Mouse (Mus musculus) heart, adult 9 months (tissue): ENCODE data around the gene Hectd4.

Experiments
- DNase-seq, 2 experiments: peaks; one replicate each; pipeline ENCODE4 v3.0.0; 2022; ENCODE audit warnings: low spot score in 2 of 2

Gene Hectd4

DNA sequence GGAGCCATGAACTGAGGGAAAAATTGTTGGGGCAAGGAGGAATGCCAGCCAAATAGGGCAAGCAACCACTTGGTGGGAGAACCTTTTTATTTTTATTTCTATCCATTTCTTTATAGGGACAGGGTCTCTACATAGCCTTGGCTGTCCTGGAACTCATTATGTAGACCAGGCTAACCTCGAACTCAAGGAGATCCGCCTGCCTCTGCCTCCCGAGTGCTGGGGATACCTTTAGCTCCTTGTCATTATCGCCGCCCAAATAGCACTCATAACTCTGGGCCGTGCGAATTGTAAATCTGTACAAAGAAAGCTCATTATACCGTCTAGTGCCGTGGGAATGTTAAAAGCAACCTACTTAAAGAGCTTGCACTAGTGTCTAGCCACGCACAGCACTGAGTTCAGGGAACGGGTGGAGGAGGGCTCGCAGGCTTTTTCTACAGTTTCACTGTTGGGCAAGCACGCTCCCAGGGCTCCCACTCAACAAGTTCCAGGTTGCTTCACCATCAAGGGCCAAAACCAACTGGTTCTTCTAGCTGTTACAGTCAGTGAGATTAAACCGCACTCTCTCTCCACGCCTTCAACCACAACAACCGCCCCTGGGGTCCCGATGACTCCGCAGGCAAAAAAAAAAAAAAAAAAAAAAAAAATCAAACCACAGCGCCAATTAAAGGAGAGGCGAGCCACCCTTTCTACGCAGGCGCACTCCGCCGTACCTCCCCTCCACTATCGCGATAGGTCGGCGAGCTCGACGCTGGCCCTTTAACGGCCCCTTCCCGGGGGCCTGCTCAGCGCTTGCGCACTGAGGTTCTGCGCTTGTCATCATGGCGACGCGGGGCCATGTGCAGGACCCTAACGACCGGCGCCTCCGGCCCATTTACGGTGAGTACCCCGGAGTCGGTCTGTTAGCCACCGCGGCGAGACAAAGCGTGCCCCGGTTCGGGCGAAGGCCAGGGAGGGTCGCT, 177.4 kb downstream of the Hectd4 start, which contains the start of gene Naa25:
Naa25 (plus strand) TSS at position 750 of the 959 bp plus-strand sequence.
- DNase-seq = peak; percentile 94

DNA sequence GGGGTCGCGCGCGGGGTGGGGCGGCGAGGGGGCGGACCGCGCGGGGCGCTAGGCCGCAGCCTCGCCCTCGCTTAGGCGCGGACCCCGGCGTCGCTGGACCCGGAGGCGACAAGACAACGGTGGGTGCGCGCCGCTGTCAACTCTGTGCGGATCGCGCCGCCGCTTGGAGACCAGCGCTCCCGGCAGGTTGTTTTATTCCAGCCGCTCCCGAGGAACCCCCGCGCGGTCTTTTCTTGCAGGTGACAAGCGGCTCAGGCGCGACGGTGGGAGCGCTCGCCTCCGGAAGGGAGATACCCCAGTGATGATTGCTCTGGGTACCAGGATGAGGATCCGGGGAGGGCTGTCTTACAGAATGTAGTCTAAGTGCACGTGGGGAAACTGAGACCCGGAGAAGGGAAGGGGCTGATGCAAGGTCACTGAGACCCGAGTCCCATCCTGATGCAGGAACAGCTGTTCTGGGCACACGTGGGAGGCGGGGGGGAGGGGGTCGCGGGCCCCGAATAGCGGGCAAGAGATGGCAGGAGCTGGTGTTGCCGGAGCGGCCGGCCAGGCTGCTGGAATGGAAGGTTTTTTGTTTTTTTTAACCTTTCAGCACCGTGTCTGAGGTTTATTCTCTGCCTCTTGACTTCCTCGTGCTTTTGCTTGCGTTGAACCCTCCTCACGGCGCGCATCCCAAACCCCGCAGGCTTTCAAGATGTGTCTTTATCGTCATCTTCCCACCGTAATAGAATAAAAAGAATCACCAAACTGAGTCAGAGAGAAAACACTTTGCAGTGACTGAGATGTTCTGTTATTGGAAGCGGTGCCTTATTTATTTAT, 178.3 kb downstream of the Hectd4 start:
- DNase-seq = no peak

DNA sequence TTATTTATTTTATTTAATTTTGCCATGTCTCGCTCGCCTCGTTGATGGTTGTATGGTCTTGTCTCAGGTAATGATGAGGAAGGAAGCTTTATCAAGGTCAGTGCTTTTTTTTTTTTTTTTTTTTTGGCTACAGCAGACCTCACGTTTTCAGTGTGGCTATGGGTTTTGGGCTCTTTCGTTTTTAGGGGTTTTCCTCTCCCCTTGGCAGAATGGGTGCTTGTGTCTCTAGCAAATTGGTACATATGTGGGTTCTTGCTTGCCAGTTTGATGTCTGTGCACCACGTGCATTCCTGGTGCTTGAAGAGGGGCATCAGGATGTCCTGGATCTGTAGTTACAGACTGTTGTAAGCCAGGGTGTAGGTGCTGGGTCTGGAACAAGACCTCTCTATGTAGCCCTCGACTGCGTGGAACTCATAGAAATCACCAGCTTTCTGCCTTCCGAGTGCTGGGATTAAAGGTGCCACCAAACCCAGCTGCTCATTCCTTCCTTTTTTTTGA, 179.0 kb downstream of the Hectd4 start:
- no peak for DNase-seq

DNA sequence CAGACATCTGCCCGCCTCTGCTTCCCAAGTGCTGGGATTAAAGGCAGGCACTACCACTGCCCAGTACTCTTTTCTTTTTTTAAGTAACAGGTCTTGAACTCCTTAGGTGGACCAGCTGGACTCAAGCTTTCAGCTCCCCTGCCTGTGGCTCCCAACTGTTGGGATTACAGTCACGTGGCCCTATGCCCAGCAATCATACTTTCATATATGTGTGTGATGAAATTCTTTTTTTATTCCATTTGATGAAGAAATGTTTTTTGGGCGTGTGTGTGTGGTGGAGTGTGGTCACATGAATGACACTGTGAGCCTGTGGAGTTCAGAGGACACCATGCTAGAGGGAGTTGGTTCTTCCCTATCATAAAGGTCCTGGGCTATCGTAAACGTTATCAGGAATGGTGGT, 179.5 kb downstream of the Hectd4 start:
- no peak for DNase-seq

DNA sequence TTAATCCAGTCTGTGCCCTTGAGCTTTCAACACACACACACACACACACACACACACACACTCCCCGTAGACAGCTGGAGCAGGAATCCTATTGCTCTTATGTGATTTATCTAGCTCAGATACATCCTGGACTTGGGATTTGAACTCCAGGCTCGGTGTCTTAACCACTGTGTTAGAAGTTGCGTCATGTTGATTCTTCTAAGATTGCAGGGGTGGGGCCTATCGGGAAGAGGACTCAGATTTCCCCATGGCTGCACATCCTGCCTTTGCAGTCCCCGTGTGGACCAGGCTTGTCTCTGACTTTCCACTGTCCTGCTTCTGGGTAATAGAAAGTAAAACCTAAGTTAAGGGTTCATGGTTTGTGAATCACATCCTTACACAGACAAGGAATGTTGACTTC, 180.0 kb downstream of the Hectd4 start:
- DNase-seq = no peak

DNA sequence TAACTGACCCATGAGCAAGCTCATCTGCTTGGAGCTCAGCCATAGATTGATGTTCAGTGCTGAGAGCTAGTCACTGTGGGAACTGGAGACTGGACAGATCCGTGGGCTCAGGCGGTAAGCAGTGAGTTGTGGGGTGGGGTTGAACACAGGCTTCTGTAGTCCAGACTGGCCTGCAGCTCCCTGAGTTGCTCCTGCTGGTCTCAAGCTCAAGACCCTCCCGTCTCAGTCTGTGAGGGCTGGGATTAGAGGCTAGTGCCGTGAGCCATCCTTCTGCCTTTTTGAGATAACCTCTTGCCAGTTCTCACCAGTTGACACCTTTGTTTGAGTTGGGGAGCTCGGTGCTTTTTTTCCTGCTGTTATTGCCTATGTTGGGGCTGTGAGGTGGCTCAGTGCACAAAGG, 180.8 kb downstream of the Hectd4 start:
- no peak for DNase-seq

DNA sequence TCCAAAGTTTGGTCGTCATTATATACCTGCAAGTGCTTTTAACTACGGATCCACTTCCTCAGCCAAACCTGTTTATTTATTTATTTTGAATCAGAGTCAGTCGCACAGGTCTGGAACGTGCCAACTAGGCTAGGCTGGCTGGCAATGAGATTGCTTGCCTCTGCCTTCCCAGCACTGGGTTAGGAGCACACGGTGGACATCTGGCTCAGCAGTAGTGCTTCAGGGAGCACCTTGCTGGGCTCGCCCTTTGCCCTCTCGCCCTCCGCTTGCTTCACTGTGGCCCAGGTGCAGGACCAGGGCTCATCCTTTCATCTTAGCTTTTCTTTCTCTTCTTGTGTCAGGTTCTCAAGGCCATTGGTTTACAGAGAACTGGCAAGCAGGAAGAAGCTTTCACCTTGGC, 187.8 kb downstream of the Hectd4 start:
- DNase-seq = no peak

DNA sequence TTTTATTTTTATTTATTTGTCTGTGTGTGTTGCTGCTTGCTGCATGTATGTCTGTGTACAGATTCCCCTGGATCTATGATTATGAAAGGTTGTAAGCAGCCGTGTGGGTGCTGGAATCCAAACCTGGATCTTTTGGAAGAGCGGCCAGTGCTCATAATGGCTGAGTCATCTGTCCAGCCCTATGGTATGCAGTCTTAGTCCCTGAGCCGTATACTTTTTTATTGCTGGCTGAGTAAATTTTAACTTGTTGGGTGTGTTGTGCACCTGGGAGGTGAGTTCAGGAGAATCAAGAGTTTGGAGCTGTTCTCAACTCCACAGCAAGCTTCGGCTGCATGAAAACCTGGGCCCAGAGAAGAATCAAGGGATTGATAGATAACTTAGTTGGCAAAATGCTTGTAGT, 191.0 kb downstream of the Hectd4 start:
- no peak for DNase-seq
